Mouse (Mus musculus): ENCODE data around the gene 1700023F06Rik. TPM values are rescaled to one million over a fixed set of nuclear protein-coding genes. Genes with fewer than 3 reads are reported as not detected.

Gene 1700023F06Rik
- polyA plus RNA-seq, 1 experiment from 2014 or later = 0.25 TPM

- ATAC-seq (ENCODE audit: low FRiP score) (no peak), DNase-seq (ENCODE audit: low spot score) (no peak)
- Histone ChIP-seq H3K27ac (ENCODE audit: low read depth, low read length) (no peak overlapping the region), H3K9ac (ENCODE audit: low read depth, low read length) (no peak overlapping the region), H3K4me2 (replicated peaks; ENCODE audit: low read depth, low read length) (peak overlapping the region; percentile 99), H3K4me1 (replicated peaks; ENCODE audit: control insufficient read depth, insufficient read depth, low read length) (no peaks in the 10 kb centered on the region), H3K27me3 (ENCODE audit: control insufficient read depth, insufficient read depth, low read length) (peaks cover 41% of the 10 kb centered on the region), H3K9me3 (ENCODE audit: control insufficient read depth, low read length) (no peaks in the 10 kb centered on the region), H3K36me3 (ENCODE audit: control insufficient read depth, insufficient read depth, low read length) (no peaks in the 10 kb centered on the region), H3K4me3 (ENCODE audit: low read depth, low read length) (peak overlapping the region; percentile 66)
- WGBS = 50% methylated on average over 3 of the region's 3 CpGs
These were observed 38.3 kb downstream of the 1700023F06Rik start for GRCm38 (mm10) chr11:103170111-103170493.

GRCm38 (mm10) chr11:103169664-103170063 lies 38.7 kb downstream of the 1700023F06Rik start:
- 79% methylated on average over 5 of the region's 5 CpGs for WGBS
- H3K4me2 ChIP-seq (replicated peaks; ENCODE audit: low read depth, low read length) = no peak overlapping the region
- H3K9ac ChIP-seq (ENCODE audit: low read depth, low read length) = no peak overlapping the region
- H3K27me3 ChIP-seq (ENCODE audit: control insufficient read depth, insufficient read depth, low read length) = peaks cover 41% of the 10 kb centered on the region
- H3K36me3 ChIP-seq (ENCODE audit: control insufficient read depth, insufficient read depth, low read length) = no peaks in the 10 kb centered on the region
- H3K4me3 ChIP-seq (ENCODE audit: low read depth, low read length) = no peak overlapping the region
- no peak for DNase-seq (ENCODE audit: low spot score)
- H3K4me1 ChIP-seq (replicated peaks; ENCODE audit: control insufficient read depth, insufficient read depth, low read length) = no peaks in the 10 kb centered on the region
- H3K9me3 ChIP-seq (ENCODE audit: control insufficient read depth, low read length) = no peaks in the 10 kb centered on the region
- no peak overlapping the region for H3K27ac ChIP-seq (ENCODE audit: low read depth, low read length)
- ATAC-seq (ENCODE audit: low FRiP score) = no peak

DNA sequence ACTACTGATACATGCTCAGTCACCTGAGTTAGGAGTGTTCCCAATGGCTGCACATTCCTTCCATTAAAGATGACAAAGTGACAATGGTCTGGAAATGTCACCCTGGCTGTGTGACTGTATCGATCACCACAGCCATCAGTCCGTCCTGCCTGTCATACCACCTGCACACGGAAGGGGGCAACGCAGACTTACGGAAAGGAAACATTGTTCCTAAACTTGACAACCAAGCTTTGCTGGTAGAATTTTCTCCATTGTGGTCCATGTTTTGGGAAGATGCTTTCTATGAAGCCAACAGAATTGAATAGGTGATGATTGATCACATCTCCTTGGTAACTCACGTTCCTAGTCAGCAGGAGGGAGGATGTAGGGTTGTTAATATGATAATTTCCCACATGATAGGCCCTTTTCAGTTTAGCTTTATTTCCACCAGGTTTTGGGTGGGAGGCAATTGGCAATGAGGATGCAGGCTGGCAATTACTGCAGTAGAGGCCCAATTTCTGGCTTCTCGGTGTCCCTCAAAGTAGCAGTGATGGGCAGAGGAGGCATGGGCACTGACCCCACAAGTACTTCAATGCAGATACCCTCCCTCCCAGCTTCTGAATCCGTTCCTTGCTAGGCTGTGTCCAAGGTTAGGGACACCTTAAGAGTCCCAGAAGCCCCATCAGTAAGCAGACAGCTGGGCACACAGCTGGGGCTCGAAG lies 39.5 kb downstream of the 1700023F06Rik start:
- Histone ChIP-seq H3K36me3 (ENCODE audit: control insufficient read depth, insufficient read depth, low read length) (no peaks in the 10 kb centered on the region), H3K9ac (ENCODE audit: low read depth, low read length) (no peak overlapping the region), H3K4me1 (replicated peaks; ENCODE audit: control insufficient read depth, insufficient read depth, low read length) (no peaks in the 10 kb centered on the region), H3K4me2 (replicated peaks; ENCODE audit: low read depth, low read length) (no peak overlapping the region), H3K27ac (ENCODE audit: low read depth, low read length) (no peak overlapping the region), H3K9me3 (ENCODE audit: control insufficient read depth, low read length) (no peaks in the 10 kb centered on the region), H3K4me3 (ENCODE audit: low read depth, low read length) (no peak overlapping the region), H3K27me3 (ENCODE audit: control insufficient read depth, insufficient read depth, low read length) (peaks cover 41% of the 10 kb centered on the region)
- 30% methylated on average over 9 of the region's 9 CpGs for WGBS
- ATAC-seq (ENCODE audit: low FRiP score) (no peak), DNase-seq (ENCODE audit: low spot score) (peak; percentile 77)

DNA sequence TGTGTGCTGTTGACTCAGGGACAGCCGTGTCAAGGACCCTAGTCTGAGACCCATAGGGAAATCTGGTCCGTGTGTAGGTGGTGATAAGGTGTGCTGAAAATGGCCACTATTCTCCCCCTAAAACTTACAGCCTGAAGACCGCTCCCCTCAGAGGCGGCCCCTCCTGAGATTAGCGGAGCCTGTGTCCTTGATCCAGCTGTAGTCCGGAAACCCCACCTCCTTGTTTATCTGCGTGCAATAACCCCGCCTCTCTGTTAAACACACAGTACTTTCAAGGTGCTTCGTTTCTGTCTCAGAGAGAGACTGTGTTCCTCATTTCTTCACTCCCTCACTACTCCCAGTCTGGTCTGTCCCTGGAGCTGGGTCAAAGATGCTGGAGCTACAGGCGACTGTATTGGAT lies 44.0 kb downstream of the 1700023F06Rik start:
- Histone ChIP-seq H3K4me1 (replicated peaks; ENCODE audit: control insufficient read depth, insufficient read depth, low read length) (no peaks in the 10 kb centered on the region), H3K36me3 (ENCODE audit: control insufficient read depth, insufficient read depth, low read length) (no peaks in the 10 kb centered on the region), H3K27me3 (ENCODE audit: control insufficient read depth, insufficient read depth, low read length) (peaks cover 3% of the 10 kb centered on the region), H3K9me3 (ENCODE audit: control insufficient read depth, low read length) (no peaks in the 10 kb centered on the region), H3K4me2 (replicated peaks; ENCODE audit: low read depth, low read length) (no peak overlapping the region), H3K9ac (ENCODE audit: low read depth, low read length) (no peak overlapping the region), H3K4me3 (ENCODE audit: low read depth, low read length) (no peak overlapping the region), H3K27ac (ENCODE audit: low read depth, low read length) (no peak overlapping the region)
- ATAC-seq (ENCODE audit: low FRiP score) (no peak), DNase-seq (ENCODE audit: low spot score) (no peak)
- WGBS = 30% methylated on average over 10 of the region's 10 CpGs

DNA sequence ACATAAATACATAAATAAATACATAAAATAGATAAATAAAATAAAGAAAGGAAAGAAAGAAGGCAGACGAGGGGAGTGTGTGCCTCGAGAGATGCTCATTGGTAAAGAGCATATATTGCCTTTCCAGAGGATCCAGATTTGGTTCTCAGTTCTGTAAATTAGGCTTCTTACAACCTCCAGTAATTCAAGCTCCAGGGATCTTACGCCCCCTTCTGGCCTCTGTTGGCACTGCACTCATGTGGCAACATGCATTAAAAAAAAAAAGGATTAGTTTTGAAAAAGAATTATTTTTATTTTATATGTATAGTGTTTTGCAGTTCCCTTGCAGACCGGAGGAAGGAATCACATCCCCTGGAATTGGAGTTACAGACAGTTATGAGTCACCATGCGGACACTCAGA lies 46.2 kb downstream of the 1700023F06Rik start:
- Histone ChIP-seq H3K4me1 (replicated peaks; ENCODE audit: control insufficient read depth, insufficient read depth, low read length) (no peaks in the 10 kb centered on the region; the same call in 1 of the 2 replicates), H3K4me3 (ENCODE audit: low read depth, low read length) (no peak overlapping the region), H3K27ac (ENCODE audit: low read depth, low read length) (no peak overlapping the region), H3K27me3 (ENCODE audit: control insufficient read depth, insufficient read depth, low read length) (no peaks in the 10 kb centered on the region), H3K36me3 (ENCODE audit: control insufficient read depth, insufficient read depth, low read length) (no peaks in the 10 kb centered on the region), H3K9me3 (ENCODE audit: control insufficient read depth, low read length) (no peaks in the 10 kb centered on the region), H3K9ac (ENCODE audit: low read depth, low read length) (no peak overlapping the region), H3K4me2 (replicated peaks; ENCODE audit: low read depth, low read length) (no peak overlapping the region)
- WGBS = 84% methylated on average over 5 of the region's 5 CpGs
- DNase-seq (ENCODE audit: low spot score) (no peak), ATAC-seq (ENCODE audit: low FRiP score) (no peak)

DNA sequence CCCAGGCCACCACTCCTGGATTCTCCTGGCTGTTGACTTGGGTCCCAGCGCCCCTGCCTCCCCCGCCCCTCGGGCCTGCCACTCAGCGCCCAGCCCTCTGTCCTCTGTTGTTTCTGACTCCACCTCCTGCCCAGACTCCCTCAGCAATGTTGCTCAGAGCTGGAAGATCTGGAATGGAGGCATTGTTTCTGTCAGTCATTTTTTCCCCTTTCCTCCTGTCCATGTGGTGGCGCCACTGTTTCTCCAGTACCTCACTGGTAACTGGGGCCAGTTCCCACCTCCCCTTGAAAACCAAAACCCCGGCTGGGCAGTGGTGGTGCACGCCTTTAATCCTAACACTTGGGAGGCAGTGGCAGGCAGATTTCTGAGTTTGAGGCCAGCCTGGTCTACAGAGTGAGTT lies 46.9 kb downstream of the 1700023F06Rik start:
- WGBS = 73% methylated on average over 7 of the region's 7 CpGs
- no peak for ATAC-seq (ENCODE audit: low FRiP score)
- H3K9me3 ChIP-seq (ENCODE audit: control insufficient read depth, low read length) = no peaks in the 10 kb centered on the region
- no peak for DNase-seq (ENCODE audit: low spot score)
- H3K4me3 ChIP-seq (ENCODE audit: low read depth, low read length) = no peak overlapping the region
- H3K4me2 ChIP-seq (replicated peaks; ENCODE audit: low read depth, low read length) = no peak overlapping the region
- H3K27me3 ChIP-seq (ENCODE audit: control insufficient read depth, insufficient read depth, low read length) = no peaks in the 10 kb centered on the region
- no peak overlapping the region for H3K9ac ChIP-seq (ENCODE audit: low read depth, low read length)
- H3K27ac ChIP-seq (ENCODE audit: low read depth, low read length) = no peak overlapping the region
- no peaks in the 10 kb centered on the region; the same call in 1 of the 2 replicates for H3K4me1 ChIP-seq (replicated peaks; ENCODE audit: control insufficient read depth, insufficient read depth, low read length)
- no peaks in the 10 kb centered on the region for H3K36me3 ChIP-seq (ENCODE audit: control insufficient read depth, insufficient read depth, low read length)

DNA sequence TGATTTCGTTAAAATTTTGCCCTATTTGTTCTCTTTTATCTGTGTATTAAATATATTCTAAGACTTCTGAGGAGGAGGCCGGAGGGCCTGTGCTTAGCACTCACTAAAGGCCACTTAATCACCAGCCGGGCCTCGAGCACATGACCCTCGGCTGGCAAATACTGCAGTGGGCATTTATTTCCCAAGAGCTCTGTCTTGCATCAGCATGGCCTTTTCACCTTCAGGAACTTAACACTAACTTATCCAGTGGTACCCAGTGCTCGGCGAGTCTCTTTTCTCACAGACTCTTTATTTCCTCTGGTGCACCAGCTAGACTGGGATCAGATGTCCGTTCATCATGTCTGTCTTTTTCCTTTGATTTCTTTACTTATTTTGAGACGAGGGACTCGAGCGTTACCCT lies 47.6 kb downstream of the 1700023F06Rik start:
- ATAC-seq (ENCODE audit: low FRiP score) (no peak), DNase-seq (ENCODE audit: low spot score) (no peak)
- WGBS = 89% methylated on average over 11 of the region's 11 CpGs
- Histone ChIP-seq H3K9ac (ENCODE audit: low read depth, low read length) (no peak overlapping the region), H3K27ac (ENCODE audit: low read depth, low read length) (no peak overlapping the region), H3K4me2 (replicated peaks; ENCODE audit: low read depth, low read length) (no peak overlapping the region), H3K27me3 (ENCODE audit: control insufficient read depth, insufficient read depth, low read length) (no peaks in the 10 kb centered on the region), H3K4me3 (ENCODE audit: low read depth, low read length) (no peak overlapping the region), H3K9me3 (ENCODE audit: control insufficient read depth, low read length) (no peaks in the 10 kb centered on the region), H3K4me1 (replicated peaks; ENCODE audit: control insufficient read depth, insufficient read depth, low read length) (no peaks in the 10 kb centered on the region; the same call in 1 of the 2 replicates), H3K36me3 (ENCODE audit: control insufficient read depth, insufficient read depth, low read length) (no peaks in the 10 kb centered on the region)

GRCm38 (mm10) chr11:103158621-103159478 lies 49.5 kb downstream of the 1700023F06Rik start:
- ATAC-seq (ENCODE audit: low FRiP score) (peak; percentile 89), DNase-seq (ENCODE audit: low spot score) (peak; percentile 95)
- no peaks in the 10 kb centered on the region; the same call in 1 of the 2 replicates for H3K4me1 ChIP-seq (replicated peaks; ENCODE audit: control insufficient read depth, insufficient read depth, low read length)
- H3K27me3 ChIP-seq (ENCODE audit: control insufficient read depth, insufficient read depth, low read length) = no peaks in the 10 kb centered on the region
- 0 out of 2 replicates have a peak overlapping the region, but pooled peaks have one; percentile 13 for H3K4me3 ChIP-seq (ENCODE audit: low read depth, low read length)
- H3K36me3 ChIP-seq (ENCODE audit: control insufficient read depth, insufficient read depth, low read length) = no peaks in the 10 kb centered on the region
- H3K27ac ChIP-seq (ENCODE audit: low read depth, low read length) = no peak overlapping the region
- under 1% methylated on average over 25 of the region's 25 CpGs for WGBS
- peak overlapping the region; percentile 40 for H3K4me2 ChIP-seq (replicated peaks; ENCODE audit: low read depth, low read length)
- H3K9ac ChIP-seq (ENCODE audit: low read depth, low read length) = peak overlapping the region; percentile 27; the same call in 1 of the 2 replicates
- no peaks in the 10 kb centered on the region for H3K9me3 ChIP-seq (ENCODE audit: control insufficient read depth, low read length)
